Mouse (Mus musculus) MEL (cell line): ENCODE measurements at regions not wholly inside any gene's neighbourhood (a gene's known extent, or its start where the extent isn't known, plus 50 kb on each side); places are given as distances from the start of the nearest gene placed in this dataset.

ENCODE experiments used
- CHD2 ChIP-seq: IDR thresholded peaks from 2 replicates; pipeline ENCODE4 v1.6.1; 2011; ENCODE audit warnings: low read length, improper control_type of control experiment
- CTCF ChIP-seq, 3 experiments: IDR thresholded peaks in 2 of 3; conservative IDR thresholded peaks in 1 of 3; 2 replicates each; pipeline ENCODE4 v1.5.1; 2011 to 2012; ENCODE audit warnings: low read length in 3 of 3, low read depth in 2 of 3, mild to moderate bottlenecking in 2 of 3, improper control_type of control experiment in 1 of 3, inconsistent platforms in 1 of 3, mixed read lengths in 1 of 3, moderate library complexity in 1 of 3; ENCODE audit not compliant: control insufficient read depth in 1 of 3, insufficient read depth in 1 of 3, poor library complexity in 1 of 3, severe bottlenecking in 1 of 3
- EP300 ChIP-seq, 2 experiments: IDR thresholded peaks; 2 replicates each; pipeline ENCODE4 v1.6.1; 2011; ENCODE audit warnings: improper control_type of control experiment in 2 of 2, low read length in 2 of 2, low read depth in 1 of 2, mild to moderate bottlenecking in 1 of 2
- GATA1 ChIP-seq: IDR thresholded peaks from 2 replicates; pipeline ENCODE4 v1.6.1; 2011; ENCODE audit warnings: low read depth, low read length, improper control_type of control experiment
- JUND ChIP-seq: IDR thresholded peaks from 2 replicates; pipeline ENCODE4 v1.6.1; 2011; ENCODE audit warnings: low read depth, mild to moderate bottlenecking, improper control_type of control experiment, low read length
- MAFK ChIP-seq: IDR thresholded peaks from 2 replicates; pipeline ENCODE4 v1.6.1; 2011; ENCODE audit warnings: low read depth, mild to moderate bottlenecking, low read length, improper control_type of control experiment, borderline replicate concordance
- MAX ChIP-seq: IDR thresholded peaks from 2 replicates; pipeline ENCODE4 v1.6.1; 2011; ENCODE audit warnings: low read length, improper control_type of control experiment
- NELFE ChIP-seq: IDR thresholded peaks from 2 replicates; pipeline ENCODE4 v1.6.1; 2011; ENCODE audit warnings: low read depth, low read length, improper control_type of control experiment
- POLR2A ChIP-seq, 2 experiments: IDR thresholded peaks; 2 replicates each; pipeline ENCODE4 v1.6.1; 2011 to 2012; ENCODE audit warnings: low read length in 2 of 2, mild to moderate bottlenecking in 2 of 2, control low read depth in 1 of 2, improper control_type of control experiment in 1 of 2, low read depth in 1 of 2, moderate library complexity in 1 of 2; ENCODE audit not compliant: control insufficient read depth in 1 of 2, insufficient read depth in 1 of 2, poor library complexity in 1 of 2
- POLR2AphosphoS2 ChIP-seq: IDR thresholded peaks from 2 replicates; pipeline ENCODE4 v1.6.1; 2011; ENCODE audit warnings: low read length, improper control_type of control experiment
- RAD21 ChIP-seq: IDR thresholded peaks from 2 replicates; pipeline ENCODE4 v1.6.1; 2011; ENCODE audit warnings: mild to moderate bottlenecking, low read depth, low read length, improper control_type of control experiment
- SIN3A ChIP-seq: IDR thresholded peaks from 2 replicates; pipeline ENCODE4 v1.6.1; 2012; ENCODE audit warnings: low read length, improper control_type of control experiment, inconsistent platforms
- USF2 ChIP-seq, 2 experiments: IDR thresholded peaks; 2 replicates each; pipeline ENCODE4 v1.6.1; 2011 to 2012; ENCODE audit warnings: improper control_type of control experiment in 2 of 2, low read length in 2 of 2, borderline replicate concordance in 1 of 2, inconsistent platforms in 1 of 2, low read depth in 1 of 2, mild to moderate bottlenecking in 1 of 2; ENCODE audit not compliant: insufficient read depth in 1 of 2
- ZMIZ1 ChIP-seq: IDR thresholded peaks from 2 replicates; pipeline ENCODE4 v1.6.1; 2012; ENCODE audit warnings: low read depth, mild to moderate bottlenecking, inconsistent platforms, low read length, improper control_type of control experiment, moderate library complexity

GRCm38 (mm10) chr13:79886361-79886760 is 996.8 kb upstream of the Arrdc3 start:
- TF ChIP-seq POLR2AphosphoS2 (no peak), CTCF (IDR thresholded peaks at IDR 0.05 in 2 of 3, conservative IDR thresholded peaks at IDR 0.05 in 1 of 3; ENCODE audit: control insufficient read depth in 1 of 3, insufficient read depth in 1 of 3, low read depth in 2 of 3, low read length in 3 of 3, poor library complexity in 1 of 3, severe bottlenecking in 1 of 3) (no peak), MAFK (no peak), JUND (no peak), POLR2A (IDR thresholded peaks at IDR 0.05; ENCODE audit: control insufficient read depth in 1 of 2, insufficient read depth in 1 of 2, low read depth in 1 of 2, low read length in 2 of 2, poor library complexity in 1 of 2) (no peak), CHD2 (no peak), NELFE (no peak), SIN3A (no peak), GATA1 (no peak), RAD21 (no peak), ZMIZ1 (no peak), EP300 (IDR thresholded peaks at IDR 0.05; ENCODE audit: low read depth in 1 of 2, low read length in 2 of 2) (no peak), MAX (no peak), USF2 (IDR thresholded peaks at IDR 0.05; ENCODE audit: borderline replicate concordance in 1 of 2, insufficient read depth in 1 of 2, low read depth in 1 of 2, low read length in 2 of 2) (no peak)
